Mouse (Mus musculus) erythroblast, adult 5-6 weeks (primary cell): Measurements from ENCODE around the gene Gtpbp1. TPM values are rescaled to one million over a fixed set of nuclear protein-coding genes. Genes with fewer than 3 reads are reported as not detected.

Experiments
- ATAC-seq: replicated peaks from 2 replicates; pipeline ENCODE4 v1.8.0; 2016; ENCODE audit warnings: moderate number of reproducible peaks, mild to moderate bottlenecking, moderate TSS enrichment, inconsistent platforms; ENCODE audit not compliant: poor library complexity, low FRiP score, severe bottlenecking
- total RNA-seq, 2 experiments: library from RNA; stranded (forward) in 1 of 2; stranded (reverse) in 1 of 2; fragments of 150-400 nt in 1 of 2; fragments of 200-764, 138-1000 nt in 1 of 2; gene quantifications; 2 replicates each; pipeline versions ENCODE4 v1.2.3 to v1.2.4; 2015 to 2017; ENCODE audit warnings: low replicate concordance in 2 of 2

Gtpbp1 gene
- total RNA-seq, 2 experiments from 2014 or later: 23.6 to 35.2 TPM

GRCm38 (mm10) chr15:79683707-79684465 is 6.8 kb upstream of the Gtpbp1 start:
- no peak for ATAC-seq

GRCm38 (mm10) chr15:79684616-79685015 is 6.0 kb upstream of the Gtpbp1 start:
- ATAC-seq: no peak

GRCm38 (mm10) chr15:79685141-79685641 is 5.5 kb upstream of the Gtpbp1 start:
- ATAC-seq: no peak

- no peak for ATAC-seq
Observed at GRCm38 (mm10) chr15:79686046-79686869, 4.4 kb upstream of the Gtpbp1 start.

- ATAC-seq: no peak
Observed at GRCm38 (mm10) chr15:79687175-79687574, 3.5 kb upstream of the Gtpbp1 start.

- peak; percentile 58 for ATAC-seq
Observed at GRCm38 (mm10) chr15:79687646-79688267, 2.9 kb upstream of the Gtpbp1 start, which contains the start of gene Josd1. TSS of gene Josd1 (minus strand) at chr15:79687919.

GRCm38 (mm10) chr15:79688268-79688956 is 2.2 kb upstream of the Gtpbp1 start:
- ATAC-seq: no peak

GRCm38 (mm10) chr15:79689662-79690425 is 801 bp upstream of the Gtpbp1 start:
- ATAC-seq: no peak

- ATAC-seq: no peak
Observed at GRCm38 (mm10) chr15:79691023-79691508, 421 bp downstream of the Gtpbp1 start.

GRCm38 (mm10) chr15:79692334-79692733 is 1.7 kb downstream of the Gtpbp1 start:
- no peak for ATAC-seq

- ATAC-seq: no peak
Observed at GRCm38 (mm10) chr15:79693740-79694139, 3.1 kb downstream of the Gtpbp1 start.

- ATAC-seq: peak; percentile 38
Observed at GRCm38 (mm10) chr15:79694512-79694911, 3.9 kb downstream of the Gtpbp1 start.

GRCm38 (mm10) chr15:79695516-79695915 is 4.9 kb downstream of the Gtpbp1 start:
- ATAC-seq: no peak

GRCm38 (mm10) chr15:79696508-79696907 is 5.9 kb downstream of the Gtpbp1 start:
- ATAC-seq: no peak

GRCm38 (mm10) chr15:79697011-79697410 is 6.4 kb downstream of the Gtpbp1 start:
- 0 out of 2 replicates have a peak, but pooled peaks have one; percentile 41 for ATAC-seq

GRCm38 (mm10) chr15:79697558-79698187 is 7.0 kb downstream of the Gtpbp1 start:
- no peak for ATAC-seq

GRCm38 (mm10) chr15:79706603-79707214 is 16.1 kb downstream of the Gtpbp1 start:
- no peak for ATAC-seq
